Mouse (Mus musculus) liver, embryonic 14.5 days (tissue): ENCODE data around the gene Cltc.

Experiments used
- CTCF ChIP-seq: IDR thresholded peaks from 2 replicates; pipeline ENCODE4 v1.5.1; 2016; ENCODE audit warnings: antibody characterized with exemption, low read depth, control low read depth
- EP300 ChIP-seq: IDR thresholded peaks from 2 replicates; pipeline ENCODE4 v1.6.1; 2016; ENCODE audit warnings: antibody characterized with exemption, low read depth

DNA sequence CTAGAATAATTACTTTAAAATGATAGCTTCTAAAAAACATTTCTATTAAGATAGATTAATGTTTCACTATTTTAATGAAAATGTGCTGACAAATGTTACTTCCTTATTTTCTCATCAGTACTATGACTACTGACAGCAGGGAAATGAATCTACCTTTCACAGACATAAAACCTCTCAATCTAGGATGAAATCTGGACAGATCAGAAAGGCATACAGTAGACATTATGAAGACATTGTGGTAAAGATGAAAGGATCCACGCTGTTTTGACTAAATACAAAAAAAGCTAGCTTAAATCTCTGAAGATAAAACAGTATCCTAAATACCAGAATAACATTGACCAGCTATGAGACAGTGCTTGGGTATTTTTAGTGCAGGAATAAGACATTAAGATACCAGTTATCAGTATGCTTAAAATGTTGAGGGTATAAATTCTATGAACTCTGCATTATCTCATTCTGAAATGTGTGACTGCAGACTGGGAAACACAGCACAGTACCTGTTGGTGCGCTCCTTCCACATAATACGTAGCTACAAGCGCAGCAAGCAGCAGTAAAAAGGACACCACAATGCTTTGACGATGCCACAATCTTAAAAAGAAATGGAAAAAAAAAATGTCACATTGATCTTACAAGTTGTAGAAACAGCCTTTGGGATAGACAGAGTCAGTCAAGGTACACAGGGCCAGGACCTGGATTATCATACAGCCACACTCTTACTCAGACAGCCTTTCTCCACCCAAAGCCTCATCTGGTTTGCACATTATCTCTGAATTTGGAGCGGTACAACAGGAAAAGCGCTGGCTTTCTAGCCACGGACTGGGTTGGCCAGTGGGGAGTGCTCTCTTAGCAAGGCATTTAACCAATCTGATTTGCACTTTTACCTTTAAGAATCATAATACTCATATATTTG lies 94.1 kb downstream of the Cltc start:
- TF ChIP-seq CTCF (peak; percentile 19; the same call in 1 of the 2 replicates), EP300 (peak; percentile 85)
